Mouse (Mus musculus): ENCODE data around the gene Ppp1r3g.

Gene Ppp1r3g

DNA sequence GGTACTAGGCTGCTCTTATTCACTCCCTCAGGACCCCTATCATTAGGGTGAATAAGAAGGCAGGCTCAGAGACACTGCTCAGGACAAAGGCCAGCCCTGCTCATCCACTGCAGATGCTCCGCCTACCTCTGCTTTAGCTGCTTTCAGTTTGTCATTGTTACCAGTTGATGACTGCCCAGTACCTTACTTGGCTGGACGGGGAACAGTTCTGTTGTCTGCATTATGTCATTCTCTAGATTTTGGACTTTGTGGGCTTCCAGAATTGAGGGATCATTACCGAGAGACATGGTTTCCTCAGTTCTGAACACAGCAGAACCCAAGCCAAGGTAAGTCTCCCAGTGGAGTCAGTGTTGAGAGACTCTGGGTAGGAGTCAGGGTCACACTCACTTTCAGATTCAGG lies 36.6 kb downstream of the Ppp1r3g start:
- DNase-seq (ENCODE audit: low read depth, low spot score), result no peak

DNA sequence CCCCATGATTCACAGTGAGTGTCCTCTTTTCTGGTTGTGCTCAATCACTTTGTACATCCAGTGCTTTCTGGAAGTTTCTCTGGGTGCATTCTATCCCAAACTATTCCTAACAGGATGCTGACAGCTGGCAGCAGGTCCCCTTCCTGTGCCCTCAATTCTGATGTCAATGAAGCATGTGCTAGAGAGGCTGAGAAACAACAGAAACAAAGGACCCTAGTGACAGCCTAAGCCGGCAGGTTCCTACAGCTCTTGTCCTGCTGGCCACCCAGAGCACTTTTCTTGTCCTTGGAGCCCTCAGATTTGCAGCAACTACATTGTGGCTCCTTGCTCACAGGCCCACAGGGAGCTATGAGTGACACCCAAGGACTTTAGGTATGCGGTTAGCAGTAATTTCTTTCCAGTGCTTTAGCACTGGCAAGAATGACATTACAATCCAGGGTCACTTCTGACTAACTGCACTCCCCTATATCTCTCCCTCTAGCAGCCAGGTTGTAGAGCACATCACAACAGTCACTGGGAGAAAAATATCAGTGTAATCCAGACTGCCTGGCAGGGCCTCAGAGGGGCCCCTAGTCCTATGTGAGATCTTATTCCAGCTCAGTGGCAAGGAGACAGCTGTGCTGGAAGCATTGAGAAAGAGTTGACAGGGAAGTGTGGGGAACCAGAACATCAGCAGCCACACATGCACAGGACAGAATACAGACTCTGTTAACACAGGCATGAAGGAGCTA lies 37.2 kb downstream of the Ppp1r3g start:
- DNase-seq (ENCODE audit: low read depth, low spot score), result no peak

DNA sequence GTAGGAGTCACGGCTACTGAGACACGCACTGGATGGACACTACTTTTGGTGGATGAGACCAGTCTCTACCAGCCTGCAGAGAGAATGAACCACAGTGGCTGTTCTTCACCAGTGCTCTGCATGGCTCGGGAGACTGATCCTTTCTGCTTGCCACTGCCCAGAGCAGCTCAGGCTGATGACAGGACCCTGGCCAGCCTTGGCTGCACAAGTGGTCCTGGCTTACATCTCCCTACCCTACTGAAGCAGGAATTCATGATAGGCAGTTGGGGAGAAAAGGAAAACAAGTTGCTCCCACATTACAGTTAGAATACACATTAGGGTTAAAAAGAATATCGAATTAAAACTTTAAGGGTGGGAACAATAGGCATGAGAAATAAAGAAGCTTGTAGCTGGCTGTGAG lies 39.0 kb downstream of the Ppp1r3g start:
- DNase-seq (ENCODE audit: low read depth, low spot score), result no peak

DNA sequence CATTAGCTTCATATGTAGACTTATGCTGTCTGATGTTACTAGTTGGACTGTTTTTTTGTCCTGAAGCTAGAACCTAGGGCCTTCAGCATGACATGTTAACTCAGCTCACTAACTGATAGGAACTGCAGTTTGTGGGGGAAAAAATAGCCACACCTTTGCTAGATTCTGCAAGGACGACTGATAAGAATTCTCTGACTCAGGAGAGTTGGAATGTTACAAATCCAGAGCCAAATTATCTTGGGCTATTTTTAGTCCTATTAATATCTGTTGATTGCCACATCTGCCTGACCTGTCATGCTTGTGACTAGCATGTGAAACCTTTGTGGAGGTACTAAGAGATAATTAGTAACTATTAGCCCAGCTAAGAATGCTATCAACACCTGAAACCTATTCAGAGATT lies 42.2 kb downstream of the Ppp1r3g start:
- DNase-seq (ENCODE audit: low read depth, low spot score), result no peak

DNA sequence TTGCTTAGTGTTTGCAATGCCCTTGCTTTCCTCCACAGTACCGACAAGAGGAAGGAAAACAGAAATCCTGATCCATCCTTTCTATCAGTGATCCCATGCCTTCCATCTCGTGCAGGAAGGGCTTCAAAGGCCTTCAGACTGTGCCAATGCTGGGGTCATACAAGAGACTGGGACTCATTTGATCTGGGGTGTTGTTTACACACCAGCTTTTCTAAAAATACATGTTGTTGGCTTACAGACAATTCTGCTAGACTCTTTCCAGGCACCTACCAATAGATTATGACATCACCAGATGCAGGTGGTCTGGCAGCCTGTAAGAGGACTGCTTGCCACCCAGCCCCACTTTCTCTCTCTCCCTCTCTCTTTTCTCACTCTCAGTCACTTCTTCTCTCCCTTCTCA lies 51.3 kb downstream of the Ppp1r3g start:
- no peak for DNase-seq (ENCODE audit: low read depth, low spot score)

DNA sequence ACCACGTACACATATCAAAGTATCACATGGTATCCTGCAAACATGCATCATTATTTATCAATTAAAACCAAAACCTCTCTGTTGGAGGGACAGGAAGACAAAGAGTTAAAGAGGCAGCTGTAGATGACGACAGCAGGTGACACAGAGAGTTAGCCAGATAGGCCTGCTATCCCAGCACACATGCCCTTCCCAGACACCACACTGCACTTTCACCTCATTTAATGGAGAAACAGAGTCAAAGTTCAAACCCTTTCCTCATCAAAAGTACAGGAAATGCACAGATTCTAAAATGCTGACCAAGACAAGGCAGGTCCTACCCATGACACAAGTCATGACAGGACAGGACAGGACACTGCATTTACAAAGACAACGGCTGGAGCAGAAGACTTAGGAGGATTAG lies 57.0 kb downstream of the Ppp1r3g start:
- DNase-seq (ENCODE audit: low read depth, low spot score), result no peak

DNA sequence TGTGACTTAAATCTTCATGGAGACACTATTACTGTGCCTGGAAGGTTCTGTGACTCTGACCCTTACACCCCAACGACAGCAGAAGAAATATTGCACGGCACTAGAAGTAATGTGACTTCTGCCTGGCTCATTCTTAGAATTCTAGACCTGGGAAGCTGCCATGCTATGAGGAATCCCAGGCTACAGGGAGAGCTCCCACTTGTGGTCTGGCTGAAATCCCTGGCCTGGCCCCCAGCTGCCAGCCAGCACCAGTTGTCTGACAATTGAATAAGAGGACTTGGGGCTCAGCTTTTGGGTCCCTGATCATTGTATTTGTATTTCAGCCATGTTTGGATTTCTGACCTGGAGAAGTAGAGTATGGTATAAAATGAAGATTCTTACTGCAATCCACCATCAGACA lies 59.4 kb downstream of the Ppp1r3g start:
- DNase-seq (ENCODE audit: low read depth, low spot score), result no peak

DNA sequence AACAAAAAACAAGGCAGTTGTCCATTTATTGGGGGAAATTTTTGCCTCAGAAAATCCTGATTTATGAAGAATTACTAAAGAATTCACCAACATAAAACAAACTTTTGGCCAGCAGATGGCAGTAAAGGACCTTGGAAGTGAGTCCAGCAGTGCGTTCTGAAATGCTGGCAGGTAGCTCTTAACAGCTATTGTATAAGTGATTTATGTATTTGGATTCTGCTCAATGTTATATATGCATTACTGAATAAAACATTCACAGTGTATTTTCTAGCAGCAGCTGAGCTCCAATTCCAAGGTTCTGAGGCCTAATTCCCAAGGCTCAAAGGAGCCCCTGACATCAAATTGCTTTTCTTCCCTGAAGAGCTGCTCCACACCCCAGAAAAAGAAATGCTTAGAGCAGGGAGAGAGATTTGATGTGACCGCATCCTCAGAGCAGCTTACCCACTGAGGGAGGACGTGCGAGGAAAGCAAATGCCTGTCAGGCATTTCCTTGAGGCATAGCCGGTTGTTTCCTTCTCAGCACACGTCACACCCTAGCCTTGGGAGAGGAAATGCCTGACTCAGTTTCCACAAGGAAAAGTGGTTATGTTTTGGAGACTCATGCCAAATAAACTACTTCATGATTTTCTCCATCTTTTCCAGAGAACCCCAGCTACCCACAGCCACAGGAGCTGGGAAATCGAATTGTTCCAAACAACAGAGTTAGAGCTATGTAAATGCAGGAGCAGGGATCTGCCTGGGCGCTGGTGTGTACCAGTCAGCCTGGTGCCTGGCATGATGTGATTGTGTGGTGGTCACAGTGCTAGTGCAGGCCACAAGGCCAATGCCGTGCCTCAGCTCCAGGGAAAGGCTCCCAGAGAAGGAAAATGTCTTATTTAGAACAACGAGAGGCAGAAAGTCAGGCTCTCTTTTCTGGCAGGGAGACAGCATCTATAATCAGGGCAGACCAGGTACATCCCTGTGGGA lies 61.0 kb downstream of the Ppp1r3g start:
- DNase-seq (ENCODE audit: low read depth, low spot score), result peak; percentile 96

All from brain, adult 2 months (tissue).